Mouse (Mus musculus) heart, adult 2 months (tissue): ENCODE results near the gene Fcamr. TPM values are rescaled to one million over a fixed set of nuclear protein-coding genes. Genes with fewer than 3 reads are reported as not detected.
A peak's percentile ranks its signal among the peaks of the same experiment; 100 is the strongest.

Experiments used
- DNase-seq, 2 experiments: peaks; one replicate each; pipeline ENCODE4 v3.0.0; 2021
- H3K27ac ChIP-seq: fragments of 200-600 bp; 2 replicates; pipeline ENCODE4 v1.8.1; 2022
- H3K27me3 ChIP-seq: fragments of 200-500 bp; 2 replicates; pipeline ENCODE4 v1.6.1; 2012; ENCODE audit warnings: mild to moderate bottlenecking, low read length, inconsistent platforms, mixed read lengths; ENCODE audit not compliant: control insufficient read depth, insufficient read depth
- H3K36me3 ChIP-seq: fragments of 200-500 bp; 2 replicates; pipeline ENCODE4 v1.6.1; 2012; ENCODE audit warnings: low read length, inconsistent platforms; ENCODE audit not compliant: control insufficient read depth, insufficient read depth
- H3K4me1 ChIP-seq: fragments of 200-500 bp; 2 replicates; pipeline ENCODE4 v1.6.1; 2011; ENCODE audit warnings: low read length; ENCODE audit not compliant: control insufficient read depth, insufficient read depth
- H3K4me3 ChIP-seq: fragments of 200-600 bp; 2 replicates; pipeline ENCODE4 v1.8.1; 2022
- H3K79me2 ChIP-seq: fragments of 200-500 bp; replicated peaks from 2 replicates; pipeline ENCODE4 v1.6.1; 2012; ENCODE audit warnings: mild to moderate bottlenecking, inconsistent platforms, low read length, moderate library complexity, mixed read lengths; ENCODE audit not compliant: control insufficient read depth, insufficient read depth
- H3K9ac ChIP-seq: fragments of 200-500 bp; 2 replicates; pipeline ENCODE4 v1.6.1; 2012; ENCODE audit warnings: low read depth, mild to moderate bottlenecking, control low read depth, inconsistent platforms, low read length, mixed read lengths
- CTCF ChIP-seq: fragments of 200-600 bp; IDR thresholded peaks from 2 replicates; pipeline ENCODE4 v1.8.1; 2022; ENCODE audit warnings: antibody characterized with exemption, mild to moderate bottlenecking, moderate library complexity
- EP300 ChIP-seq: fragments of 200-500 bp; IDR thresholded peaks from 2 replicates; pipeline ENCODE4 v1.6.1; 2011; ENCODE audit warnings: low read depth, low read length, control low read depth; ENCODE audit not compliant: insufficient read depth
- POLR2A ChIP-seq: fragments of 200-500 bp; IDR thresholded peaks from 2 replicates; pipeline ENCODE4 v1.6.1; 2011; ENCODE audit warnings: mild to moderate bottlenecking, low read depth, low read length, control low read depth; ENCODE audit not compliant: insufficient read depth
- whole genome bisulfite sequencing: fragments of 180-500 bp; shearing (Covaris S2); methylation state at CpG from one replicate; pipeline ENCODE4 v1.1.7; 2018; 5-methylcytosine and 5-hydroxymethylcytosine counted together
- intact Hi-C: fragments of 180-260 bp; cut with DNase I; formaldehyde crosslinking; loops from one replicate; pipeline ENCODE4 v1.15.1; 2025
- long read RNA-seq: library from polyadenylated mRNA; stranded (forward); transcript quantifications from one replicate; pipeline ENCODE4 v2.0.0, GENCODE M21; 2021
- polyA plus RNA-seq: library from polyadenylated mRNA; depleted of rRNA; stranded (reverse); fragments of >200 nt; gene quantifications from 2 replicates; pipeline ENCODE4 v1.2.3, GENCODE M21; 2012; rRNA removed
- total RNA-seq, 2 experiments: library from RNA; stranded (reverse); gene quantifications; 2 replicates each; pipeline ENCODE4 v1.2.3; 2021

Fcamr gene
- total RNA-seq (under 1 TPM; 0.39 to 0.41 TPM), polyA plus RNA-seq (0.96 and 1.6 TPM in 2 replicates)
- long read RNA-seq: 0 reads

DNA sequence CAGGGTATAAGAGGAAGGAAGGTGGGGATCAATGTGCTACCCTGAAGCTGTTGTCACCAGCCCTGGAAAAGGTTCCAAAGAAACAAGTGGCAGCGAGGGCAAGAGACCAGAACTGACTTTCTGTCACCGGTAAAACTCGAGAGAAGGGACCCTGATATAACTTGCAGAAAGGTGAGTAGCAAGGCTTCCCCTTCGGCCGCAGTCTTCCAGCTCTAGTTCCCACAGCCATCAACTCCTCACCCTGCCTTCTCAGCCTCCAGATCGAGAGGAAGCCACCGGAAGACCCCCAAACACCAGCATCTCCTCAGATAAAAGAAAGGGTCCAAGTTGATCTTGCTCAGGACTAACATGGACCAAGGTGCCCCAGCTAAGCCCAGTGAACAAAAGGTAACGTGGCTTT lies at the start of gene Fcamr:
Fcamr (plus strand) TSS at position 301 of the 400 bp plus-strand sequence.
- TF ChIP-seq POLR2A (no peak), EP300 (no peak), CTCF (no peak)
- DNase-seq: no peak
- Histone ChIP-seq H3K27me3 (no peaks in the 10 kb centered on the region), H3K4me3 (no peak within 1 kb of the TSS), H3K27ac (no peak within 1 kb of the TSS), H3K4me1 (no peaks in the 10 kb centered on the region), H3K79me2 (no peaks in the 10 kb centered on the region), H3K36me3 (no peaks in the 10 kb centered on the region), H3K9ac (no peak within 1 kb of the TSS)
- intact Hi-C loops: no loop called here
- WGBS: 81% methylated on average over 8 of the region's 8 CpGs

DNA sequence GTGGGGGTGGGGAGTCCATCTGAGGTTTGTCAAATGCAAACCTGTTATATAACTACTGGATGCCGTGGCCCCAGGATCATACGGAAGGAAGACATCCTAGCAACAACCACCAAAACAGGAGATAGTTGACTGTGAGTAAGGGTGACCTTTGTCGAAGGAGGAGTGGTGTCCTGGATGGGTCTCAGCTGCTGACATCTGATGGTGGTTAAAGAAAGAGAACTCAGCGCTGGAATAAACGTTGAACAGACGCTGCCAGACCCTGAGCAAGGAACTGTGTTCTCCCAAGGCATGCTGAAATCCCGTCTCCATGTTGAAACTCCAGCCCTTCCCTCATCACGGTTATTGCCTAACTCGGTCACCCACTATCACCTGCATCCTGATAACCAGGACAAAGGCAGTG lies 41.0 kb upstream of the Fcamr start:
- intact Hi-C loops: no loop called here
- no peaks in the 10 kb centered on the region for H3K36me3 ChIP-seq
- H3K79me2 ChIP-seq: no peaks in the 10 kb centered on the region
- DNase-seq: no peak
- 40% methylated on average over 9 of the region's 9 CpGs for WGBS
- H3K4me3 ChIP-seq: no peak overlapping the region
- H3K4me1 ChIP-seq: no peaks in the 10 kb centered on the region
- no peak overlapping the region for H3K27ac ChIP-seq
- no peaks in the 10 kb centered on the region for H3K27me3 ChIP-seq
- H3K9ac ChIP-seq: no peak overlapping the region
- TF ChIP-seq EP300: no peak
- TF ChIP-seq CTCF: no peak
- no peak for TF ChIP-seq POLR2A

DNA sequence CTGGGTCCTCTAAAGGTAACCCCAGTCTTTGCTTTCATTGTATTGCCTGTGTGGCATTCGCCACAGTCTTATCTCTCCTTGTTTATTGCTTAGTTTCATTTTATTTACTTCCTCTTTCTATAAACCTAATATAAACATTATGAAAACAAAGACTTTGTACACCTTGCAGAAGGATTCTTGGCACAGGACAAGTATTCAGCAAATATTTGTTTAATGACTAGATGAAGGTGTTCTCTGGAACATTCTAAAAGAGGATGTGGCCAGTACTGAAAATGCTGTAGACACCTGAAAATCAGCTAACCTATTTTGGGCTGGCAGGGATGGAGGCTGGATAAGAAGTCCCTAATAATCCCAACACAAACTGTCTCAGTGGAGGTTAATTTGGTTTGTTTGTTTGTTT lies 39.1 kb upstream of the Fcamr start:
- Histone ChIP-seq H3K4me1 (no peaks in the 10 kb centered on the region), H3K9ac (no peak overlapping the region), H3K36me3 (no peaks in the 10 kb centered on the region), H3K79me2 (no peaks in the 10 kb centered on the region), H3K27ac (no peak overlapping the region), H3K4me3 (no peak overlapping the region), H3K27me3 (no peaks in the 10 kb centered on the region)
- DNase-seq: no peak
- 67% methylated on average over 1 of the region's 1 CpGs for WGBS
- intact Hi-C loops: no loop called here
- no peak for TF ChIP-seq POLR2A
- no peak for TF ChIP-seq CTCF
- TF ChIP-seq EP300: no peak

DNA sequence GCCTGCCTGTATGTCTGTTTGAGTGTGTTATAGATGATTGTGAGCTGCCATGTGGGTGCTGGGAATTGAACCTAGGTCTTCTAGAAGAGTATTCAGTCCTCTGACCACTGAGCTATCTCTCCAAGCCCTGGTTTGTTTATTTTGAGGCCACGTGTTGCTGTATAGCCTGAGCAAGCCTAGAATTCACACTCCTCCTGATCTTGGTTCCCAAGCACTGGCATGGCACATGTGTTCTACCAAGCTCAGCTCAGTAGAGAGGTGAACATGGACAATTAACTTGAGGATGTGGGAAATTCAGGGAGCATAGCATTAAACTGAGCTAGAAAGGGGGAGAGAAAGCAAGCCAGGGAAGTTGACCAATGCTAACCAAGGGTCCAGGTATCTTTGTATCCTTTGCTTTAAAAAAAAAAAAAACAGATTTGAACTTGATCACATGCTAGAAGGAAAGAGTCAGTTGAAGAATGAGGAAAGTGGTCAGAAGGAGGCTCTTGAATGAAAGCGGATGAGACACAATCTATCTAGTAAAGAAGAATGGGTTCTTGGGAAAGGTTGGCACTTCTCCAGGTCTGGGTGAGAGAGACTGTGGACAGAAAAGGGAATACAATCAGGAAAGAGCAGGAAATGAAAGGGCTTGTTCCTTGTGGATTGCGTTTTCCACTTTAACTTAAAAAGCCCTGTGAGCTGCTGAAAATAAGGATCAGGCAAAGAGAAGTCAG lies 38.5 kb upstream of the Fcamr start:
- DNase-seq: no peak
- Histone ChIP-seq H3K79me2 (no peaks in the 10 kb centered on the region), H3K27ac (no peak overlapping the region), H3K9ac (no peak overlapping the region), H3K4me3 (no peak overlapping the region), H3K36me3 (no peaks in the 10 kb centered on the region), H3K4me1 (no peaks in the 10 kb centered on the region), H3K27me3 (no peaks in the 10 kb centered on the region)
- 48% methylated on average over 3 of the region's 3 CpGs for WGBS
- intact Hi-C loops: no loop called here
- no peak for TF ChIP-seq CTCF
- no peak for TF ChIP-seq POLR2A
- TF ChIP-seq EP300: no peak

DNA sequence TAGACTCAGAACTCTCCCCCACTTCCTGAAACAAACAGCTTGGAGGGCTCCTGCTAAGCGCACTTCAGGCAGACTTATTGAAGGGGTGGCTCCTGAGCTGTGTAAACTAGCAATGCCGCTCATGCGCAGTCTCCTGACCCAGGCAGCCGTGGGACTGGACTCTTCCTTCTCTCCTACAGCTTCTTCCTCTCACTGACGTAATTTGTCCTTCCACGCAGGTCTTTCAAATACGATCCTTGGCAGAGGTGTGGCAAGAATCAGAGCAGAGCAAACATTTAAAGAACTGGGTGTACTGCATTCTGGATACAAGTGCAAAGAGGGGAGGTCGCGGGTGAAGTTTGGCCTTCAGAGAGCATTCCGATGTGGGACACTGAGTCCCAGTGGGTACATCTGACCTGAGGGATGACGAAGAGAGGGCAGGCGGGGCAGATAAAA lies 36.7 kb upstream of the Fcamr start:
- 88% methylated on average over 12 of the region's 12 CpGs for WGBS
- H3K9ac ChIP-seq: no peak overlapping the region
- TF ChIP-seq CTCF (no peak), POLR2A (no peak), EP300 (no peak)
- no peaks in the 10 kb centered on the region for H3K27me3 ChIP-seq
- DNase-seq: peak in 1 of 2 experiments; percentile 12
- no peaks in the 10 kb centered on the region for H3K79me2 ChIP-seq
- H3K27ac ChIP-seq: no peak overlapping the region
- no peak overlapping the region for H3K4me3 ChIP-seq
- no peaks in the 10 kb centered on the region for H3K4me1 ChIP-seq
- H3K36me3 ChIP-seq: no peaks in the 10 kb centered on the region
- intact Hi-C loops: no loop called here

DNA sequence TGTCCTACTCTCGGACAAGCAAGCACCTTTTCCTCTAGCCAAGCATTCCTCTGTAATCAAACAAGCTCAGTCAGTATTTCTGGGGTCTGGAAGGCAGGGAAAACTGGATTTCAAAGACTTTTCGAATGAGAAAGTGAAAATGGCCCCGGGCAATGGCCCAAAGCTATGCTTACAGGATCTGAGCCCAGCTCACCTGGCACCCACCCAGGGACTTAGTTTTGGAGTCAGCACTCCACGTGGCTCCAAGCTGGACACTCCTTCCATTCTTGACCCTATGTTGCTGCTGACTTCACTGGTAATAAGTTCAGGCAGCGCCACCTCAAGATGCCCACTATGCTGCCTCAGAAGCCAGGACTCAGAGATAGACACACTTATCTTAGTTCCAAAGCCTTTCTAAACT lies 33.6 kb upstream of the Fcamr start:
- no peaks in the 10 kb centered on the region for H3K36me3 ChIP-seq
- H3K79me2 ChIP-seq: no peaks in the 10 kb centered on the region
- no peaks in the 10 kb centered on the region for H3K27me3 ChIP-seq
- no peak overlapping the region for H3K4me3 ChIP-seq
- no peaks in the 10 kb centered on the region for H3K4me1 ChIP-seq
- DNase-seq: no peak
- intact Hi-C loops: no loop called here
- TF ChIP-seq POLR2A (no peak), CTCF (no peak), EP300 (no peak)
- H3K27ac ChIP-seq: no peak overlapping the region
- H3K9ac ChIP-seq: no peak overlapping the region
- WGBS: 65% methylated on average over 5 of the region's 5 CpGs
